Mouse (Mus musculus): ENCODE data around the gene Nipa2. TPM values are rescaled to one million over a fixed set of nuclear protein-coding genes. Genes with fewer than 3 reads are reported as not detected.

Nipa2 gene
- polyA plus RNA-seq, 1 experiment from 2014 or later = 63.9 TPM

GRCm38 (mm10) chr7:55974429-55974828 lies 12.2 kb upstream of the Nipa2 start:
- H3K4me1 ChIP-seq (replicated peaks) = no peaks in the 10 kb centered on the region
- no peak overlapping the region for H3K9ac ChIP-seq
- no peaks in the 10 kb centered on the region for H3K27me3 ChIP-seq (replicated peaks)
- no peak overlapping the region for H3K27ac ChIP-seq
- no peak for ATAC-seq
- H3K4me2 ChIP-seq (replicated peaks) = no peak overlapping the region
- no peak overlapping the region for H3K4me3 ChIP-seq (replicated peaks)
- 93% methylated on average over 2 of the region's 2 CpGs for WGBS
- no peaks in the 10 kb centered on the region for H3K36me3 ChIP-seq
- no peaks in the 10 kb centered on the region for H3K9me3 ChIP-seq

GRCm38 (mm10) chr7:55969415-55969814 lies 7.1 kb upstream of the Nipa2 start:
- H3K36me3 ChIP-seq = no peaks in the 10 kb centered on the region
- no peaks in the 10 kb centered on the region for H3K27me3 ChIP-seq (replicated peaks)
- no peaks in the 10 kb centered on the region for H3K9me3 ChIP-seq
- WGBS = 80% methylated on average over 1 of the region's 1 CpGs
- H3K9ac ChIP-seq = no peak overlapping the region
- no peak for ATAC-seq
- H3K4me1 ChIP-seq (replicated peaks) = no peaks in the 10 kb centered on the region
- no peak overlapping the region for H3K4me2 ChIP-seq (replicated peaks)
- no peak overlapping the region for H3K27ac ChIP-seq
- H3K4me3 ChIP-seq (replicated peaks) = no peak overlapping the region

GRCm38 (mm10) chr7:55968258-55968901 lies 6.1 kb upstream of the Nipa2 start:
- no peaks in the 10 kb centered on the region for H3K36me3 ChIP-seq
- H3K4me3 ChIP-seq (replicated peaks) = peak overlapping the region; percentile 32
- peak overlapping the region; percentile 23; the same call in 1 of the 2 replicates for H3K9ac ChIP-seq
- H3K9me3 ChIP-seq = no peaks in the 10 kb centered on the region
- no peaks in the 10 kb centered on the region for H3K27me3 ChIP-seq (replicated peaks)
- no peaks in the 10 kb centered on the region for H3K4me1 ChIP-seq (replicated peaks)
- peak; percentile 79 for ATAC-seq
- peak overlapping the region; percentile 54 for H3K4me2 ChIP-seq (replicated peaks)
- no peak overlapping the region for H3K27ac ChIP-seq
- WGBS = 30% methylated on average over 16 of the region's 16 CpGs

- 28% methylated on average over 3 of the region's 3 CpGs for WGBS
- Histone ChIP-seq H3K36me3 (no peaks in the 10 kb centered on the region), H3K9me3 (no peaks in the 10 kb centered on the region), H3K4me2 (replicated peaks) (no peak overlapping the region), H3K4me1 (replicated peaks) (no peaks in the 10 kb centered on the region), H3K27ac (no peak overlapping the region), H3K27me3 (replicated peaks) (no peaks in the 10 kb centered on the region), H3K9ac (no peak overlapping the region), H3K4me3 (replicated peaks) (no peak overlapping the region)
- ATAC-seq = no peak
These were observed 4.7 kb upstream of the Nipa2 start for GRCm38 (mm10) chr7:55966866-55967460.

- Histone ChIP-seq H3K9ac (no peak overlapping the region), H3K27ac (no peak overlapping the region), H3K9me3 (no peaks in the 10 kb centered on the region), H3K4me2 (replicated peaks) (peak overlapping the region; percentile 22; the same call in 1 of the 2 replicates), H3K36me3 (no peaks in the 10 kb centered on the region), H3K4me1 (replicated peaks) (no peaks in the 10 kb centered on the region), H3K4me3 (replicated peaks) (no peak overlapping the region), H3K27me3 (replicated peaks) (no peaks in the 10 kb centered on the region)
- WGBS = 96% methylated on average over 1 of the region's 1 CpGs
- ATAC-seq = no peak
These were observed 1.8 kb downstream of the Nipa2 start for GRCm38 (mm10) chr7:55960506-55960905.

- 97% methylated on average over 3 of the region's 3 CpGs for WGBS
- Histone ChIP-seq H3K4me2 (replicated peaks) (no peak overlapping the region), H3K36me3 (no peaks in the 10 kb centered on the region), H3K27me3 (replicated peaks) (no peaks in the 10 kb centered on the region), H3K27ac (no peak overlapping the region), H3K9ac (no peak overlapping the region), H3K4me3 (replicated peaks) (no peak overlapping the region), H3K4me1 (replicated peaks) (no peaks in the 10 kb centered on the region), H3K9me3 (no peaks in the 10 kb centered on the region)
- ATAC-seq = no peak
These were observed 2.5 kb downstream of the Nipa2 start for GRCm38 (mm10) chr7:55959801-55960200.

- no peak overlapping the region for H3K9ac ChIP-seq
- no peak overlapping the region for H3K27ac ChIP-seq
- no peak overlapping the region for H3K4me2 ChIP-seq (replicated peaks)
- H3K9me3 ChIP-seq = no peaks in the 10 kb centered on the region
- H3K4me3 ChIP-seq (replicated peaks) = no peak overlapping the region
- H3K36me3 ChIP-seq = peaks cover 6% of the 10 kb centered on the region; the same call in 1 of the 2 replicates
- no peaks in the 10 kb centered on the region for H3K27me3 ChIP-seq (replicated peaks)
- WGBS = 91% methylated on average over 4 of the region's 4 CpGs
- no peak for ATAC-seq
- H3K4me1 ChIP-seq (replicated peaks) = no peaks in the 10 kb centered on the region
These were observed 4.4 kb downstream of the Nipa2 start for GRCm38 (mm10) chr7:55957916-55958315.

GRCm38 (mm10) chr7:55957178-55957577 lies 5.1 kb downstream of the Nipa2 start:
- Histone ChIP-seq H3K27me3 (replicated peaks) (no peaks in the 10 kb centered on the region), H3K36me3 (peaks cover 6% of the 10 kb centered on the region; the same call in 1 of the 2 replicates), H3K9ac (no peak overlapping the region), H3K4me3 (replicated peaks) (no peak overlapping the region), H3K4me1 (replicated peaks) (no peaks in the 10 kb centered on the region), H3K4me2 (replicated peaks) (no peak overlapping the region), H3K27ac (no peak overlapping the region), H3K9me3 (no peaks in the 10 kb centered on the region)
- no peak for ATAC-seq
- WGBS = 85% methylated on average over 3 of the region's 3 CpGs

GRCm38 (mm10) chr7:55956054-55956453 lies 6.2 kb downstream of the Nipa2 start:
- no peaks in the 10 kb centered on the region for H3K27me3 ChIP-seq (replicated peaks)
- no peak overlapping the region for H3K9ac ChIP-seq
- no peak overlapping the region for H3K27ac ChIP-seq
- WGBS = 97% methylated on average over 2 of the region's 2 CpGs
- H3K4me2 ChIP-seq (replicated peaks) = no peak overlapping the region
- ATAC-seq = no peak
- H3K36me3 ChIP-seq = peaks cover 6% of the 10 kb centered on the region; the same call in 1 of the 2 replicates
- H3K4me1 ChIP-seq (replicated peaks) = no peaks in the 10 kb centered on the region
- no peak overlapping the region for H3K4me3 ChIP-seq (replicated peaks)
- no peaks in the 10 kb centered on the region for H3K9me3 ChIP-seq

GRCm38 (mm10) chr7:55938341-55938740 lies 23.9 kb downstream of the Nipa2 start:
- 87% methylated on average over 4 of the region's 4 CpGs for WGBS

GRCm38 (mm10) chr7:55935025-55935424 lies 27.3 kb downstream of the Nipa2 start:
- WGBS = 89% methylated on average over 2 of the region's 2 CpGs

More at GRCm38 (mm10) chr7:55938341-55938740, 23.9 kb downstream of the Nipa2 start:
- no peak overlapping the region for H3K4me2 ChIP-seq (replicated peaks)
- no peak overlapping the region for H3K4me3 ChIP-seq (replicated peaks)
- H3K9ac ChIP-seq = no peak overlapping the region
- H3K27ac ChIP-seq = no peak overlapping the region
- no peaks in the 10 kb centered on the region for H3K27me3 ChIP-seq (replicated peaks)
- H3K4me1 ChIP-seq (replicated peaks) = no peaks in the 10 kb centered on the region
- no peaks in the 10 kb centered on the region; the same call in 1 of the 2 replicates for H3K36me3 ChIP-seq
- ATAC-seq = no peak
- H3K9me3 ChIP-seq = no peaks in the 10 kb centered on the region

GRCm38 (mm10) chr7:55928649-55929048 lies 33.6 kb downstream of the Nipa2 start:
- no peaks in the 10 kb centered on the region for H3K4me1 ChIP-seq (replicated peaks)
- WGBS = 80% methylated on average over 2 of the region's 2 CpGs
- H3K36me3 ChIP-seq = 0 out of 2 replicates have a peak, but pooled peaks cover 14% of the 10 kb centered on the region
- no peak overlapping the region for H3K9ac ChIP-seq
- no peak overlapping the region for H3K4me3 ChIP-seq (replicated peaks)
- H3K27me3 ChIP-seq (replicated peaks) = no peaks in the 10 kb centered on the region
- no peak overlapping the region for H3K27ac ChIP-seq
- no peak overlapping the region for H3K4me2 ChIP-seq (replicated peaks)
- no peaks in the 10 kb centered on the region for H3K9me3 ChIP-seq
- ATAC-seq = no peak; the same call in 1 of the 2 replicates

More at GRCm38 (mm10) chr7:55935025-55935424, 27.3 kb downstream of the Nipa2 start:
- H3K27me3 ChIP-seq (replicated peaks) = no peaks in the 10 kb centered on the region
- H3K27ac ChIP-seq = no peak overlapping the region
- no peak overlapping the region for H3K9ac ChIP-seq
- ATAC-seq = peak; percentile 90
- no peaks in the 10 kb centered on the region for H3K9me3 ChIP-seq
- H3K36me3 ChIP-seq = peaks cover 5% of the 10 kb centered on the region; the same call in 1 of the 2 replicates
- no peak overlapping the region for H3K4me3 ChIP-seq (replicated peaks)
- H3K4me2 ChIP-seq (replicated peaks) = no peak overlapping the region
- H3K4me1 ChIP-seq (replicated peaks) = no peaks in the 10 kb centered on the region

- H3K27ac ChIP-seq = no peak overlapping the region
- no peaks in the 10 kb centered on the region for H3K9me3 ChIP-seq
- H3K36me3 ChIP-seq = peaks cover 14% of the 10 kb centered on the region; the same call in 1 of the 2 replicates
- no peaks in the 10 kb centered on the region for H3K27me3 ChIP-seq (replicated peaks)
- no peaks in the 10 kb centered on the region for H3K4me1 ChIP-seq (replicated peaks)
- H3K9ac ChIP-seq = no peak overlapping the region
- H3K4me3 ChIP-seq (replicated peaks) = no peak overlapping the region
- no peak for ATAC-seq
- no peak overlapping the region for H3K4me2 ChIP-seq (replicated peaks)
- 92% methylated on average over 4 of the region's 4 CpGs for WGBS
These were observed 35.0 kb downstream of the Nipa2 start for GRCm38 (mm10) chr7:55927262-55927661.

Measured in intestine, embryonic 15.5 days (tissue).